Mouse (Mus musculus) CD4-positive helper T cell, adult 2 months (primary cell): ENCODE data around the gene Dync1i2.
A peak's percentile ranks its signal among the peaks of the same experiment; 100 is the strongest.

ENCODE experiments used
- DNase-seq: peaks from one replicate; pipeline ENCODE4 v3.0.0-alpha.2; 2012; ENCODE audit warnings: low read depth, missing footprints, low spot score

The Dync1i2 gene

GRCm38 (mm10) chr2:71211591-71212359 lies at the start of gene Dync1i2:
Dync1i2 (plus strand) TSS chr2:71211706.
- peak; percentile 94 for DNase-seq

- no peak for DNase-seq
Measured at GRCm38 (mm10) chr2:71162831-71163621, 48.5 kb upstream of the Dync1i2 start.

GRCm38 (mm10) chr2:71167211-71167610 lies 44.3 kb upstream of the Dync1i2 start:
- DNase-seq = no peak

GRCm38 (mm10) chr2:71168461-71169021 lies 43.0 kb upstream of the Dync1i2 start:
- no peak for DNase-seq

- DNase-seq = no peak
Measured at GRCm38 (mm10) chr2:71173031-71173430, 38.5 kb upstream of the Dync1i2 start.

- no peak for DNase-seq
Measured at GRCm38 (mm10) chr2:71176329-71177249, 34.9 kb upstream of the Dync1i2 start.

GRCm38 (mm10) chr2:71177250-71177615 lies 34.3 kb upstream of the Dync1i2 start:
- no peak for DNase-seq

GRCm38 (mm10) chr2:71177760-71178159 lies 33.7 kb upstream of the Dync1i2 start:
- DNase-seq = no peak

GRCm38 (mm10) chr2:71179716-71180115 lies 31.8 kb upstream of the Dync1i2 start:
- no peak for DNase-seq

- DNase-seq = no peak
Measured at GRCm38 (mm10) chr2:71180566-71181217, 30.8 kb upstream of the Dync1i2 start.

- no peak for DNase-seq
Measured at GRCm38 (mm10) chr2:71187950-71188349, 23.6 kb upstream of the Dync1i2 start.

GRCm38 (mm10) chr2:71188861-71189260 lies 22.6 kb upstream of the Dync1i2 start:
- no peak for DNase-seq

- DNase-seq = no peak
Measured at GRCm38 (mm10) chr2:71191391-71192194, 19.9 kb upstream of the Dync1i2 start.

GRCm38 (mm10) chr2:71192195-71192807 lies 19.2 kb upstream of the Dync1i2 start:
- no peak for DNase-seq

- no peak for DNase-seq
Measured at GRCm38 (mm10) chr2:71194137-71194960, 17.2 kb upstream of the Dync1i2 start.

- DNase-seq = no peak
Measured at GRCm38 (mm10) chr2:71196947-71197346, 14.6 kb upstream of the Dync1i2 start.

- no peak for DNase-seq
Measured at GRCm38 (mm10) chr2:71198907-71199306, 12.6 kb upstream of the Dync1i2 start.

GRCm38 (mm10) chr2:71200485-71200884 lies 11.0 kb upstream of the Dync1i2 start:
- DNase-seq = no peak

- no peak for DNase-seq
Measured at GRCm38 (mm10) chr2:71201886-71202285, 9.6 kb upstream of the Dync1i2 start.
